Mouse (Mus musculus): Measurements from ENCODE around the gene Tenm3. TPM values are rescaled to one million over a fixed set of nuclear protein-coding genes. Genes with fewer than 3 reads are reported as not detected.

Tenm3 gene
- polyA plus RNA-seq, 2 experiments: 2.2 to 3.1 TPM

- Histone ChIP-seq H3K27ac (no peak overlapping the region), H3K4me1 (replicated peaks; ENCODE audit: control insufficient read depth in 2 of 2, insufficient read depth in 2 of 2, low read length in 1 of 2) (no peaks in the 10 kb centered on the region), H3K9ac (replicated peaks) (no peak overlapping the region), H3K4me3 (ENCODE audit: insufficient read depth in 1 of 2, low read depth in 2 of 2, low read length in 2 of 2) (no peak overlapping the region), H3K9me3 (ENCODE audit: control insufficient read depth, low read length) (no peaks in the 10 kb centered on the region), H3K4me2 (ENCODE audit: low read depth) (no peak overlapping the region), H3K36me3 (replicated peaks; ENCODE audit: control insufficient read depth, insufficient read depth, low read depth) (no peaks in the 10 kb centered on the region), H3K27me3 (ENCODE audit: control insufficient read depth, insufficient read depth, low read length) (no peaks in the 10 kb centered on the region)
- ATAC-seq (ENCODE audit: insufficient read depth) (no peak), DNase-seq (ENCODE audit: low read depth in 3 of 3, low spot score in 3 of 3) (no peak)
- WGBS (ENCODE audit: insufficient replicate concordance): 61% methylated on average over 12 of the region's 12 CpGs
- TF ChIP-seq EP300 (IDR thresholded peaks at IDR 0.05; ENCODE audit: low read depth) (no peak), CTCF (IDR thresholded peaks at IDR 0.05; ENCODE audit: low read depth) (no peak)
Observed at GRCm38 (mm10) chr8:48400572-48400972, 443.2 kb downstream of the Tenm3 start.

GRCm38 (mm10) chr8:48385833-48386232, 457.9 kb downstream of the Tenm3 start:
- no peaks in the 10 kb centered on the region for H3K27me3 ChIP-seq (ENCODE audit: control insufficient read depth, insufficient read depth, low read length)
- H3K4me1 ChIP-seq (replicated peaks; ENCODE audit: control insufficient read depth in 2 of 2, insufficient read depth in 2 of 2, low read length in 1 of 2): no peaks in the 10 kb centered on the region
- TF ChIP-seq CTCF (IDR thresholded peaks at IDR 0.05; ENCODE audit: low read depth) (no peak), EP300 (IDR thresholded peaks at IDR 0.05; ENCODE audit: low read depth) (no peak)
- H3K36me3 ChIP-seq (replicated peaks; ENCODE audit: control insufficient read depth, insufficient read depth, low read depth): no peaks in the 10 kb centered on the region
- H3K9ac ChIP-seq (replicated peaks): no peak overlapping the region
- 65% methylated on average over 10 of the region's 10 CpGs for WGBS (ENCODE audit: insufficient replicate concordance)
- no peak overlapping the region for H3K4me2 ChIP-seq (ENCODE audit: low read depth)
- DNase-seq (ENCODE audit: low read depth in 3 of 3, low spot score in 3 of 3): no peak
- no peak for ATAC-seq (ENCODE audit: insufficient read depth)
- H3K4me3 ChIP-seq (ENCODE audit: insufficient read depth in 1 of 2, low read depth in 2 of 2, low read length in 2 of 2): no peak overlapping the region
- no peaks in the 10 kb centered on the region for H3K9me3 ChIP-seq (ENCODE audit: control insufficient read depth, low read length)
- no peak overlapping the region for H3K27ac ChIP-seq

- Histone ChIP-seq H3K27me3 (ENCODE audit: control insufficient read depth, insufficient read depth, low read length) (no peaks in the 10 kb centered on the region), H3K4me1 (replicated peaks; ENCODE audit: control insufficient read depth in 2 of 2, insufficient read depth in 2 of 2, low read length in 1 of 2) (no peaks in the 10 kb centered on the region), H3K9me3 (ENCODE audit: control insufficient read depth, low read length) (no peaks in the 10 kb centered on the region), H3K27ac (no peak overlapping the region), H3K4me2 (ENCODE audit: low read depth) (no peak overlapping the region), H3K9ac (replicated peaks) (no peak overlapping the region), H3K4me3 (ENCODE audit: insufficient read depth in 1 of 2, low read depth in 2 of 2, low read length in 2 of 2) (no peak overlapping the region), H3K36me3 (replicated peaks; ENCODE audit: control insufficient read depth, insufficient read depth, low read depth) (no peaks in the 10 kb centered on the region)
- no peak for TF ChIP-seq CTCF (IDR thresholded peaks at IDR 0.05; ENCODE audit: low read depth)
- TF ChIP-seq EP300 (IDR thresholded peaks at IDR 0.05; ENCODE audit: low read depth): no peak
- 69% methylated on average over 12 of the region's 12 CpGs for WGBS (ENCODE audit: insufficient replicate concordance)
- no peak for DNase-seq (ENCODE audit: low read depth in 3 of 3, low spot score in 3 of 3)
- ATAC-seq (ENCODE audit: insufficient read depth): no peak
Observed at GRCm38 (mm10) chr8:48380035-48380434, 463.7 kb downstream of the Tenm3 start.

- H3K4me2 ChIP-seq (ENCODE audit: low read depth): no peak overlapping the region
- H3K4me3 ChIP-seq (ENCODE audit: insufficient read depth in 1 of 2, low read depth in 2 of 2, low read length in 2 of 2): no peak overlapping the region
- DNase-seq (ENCODE audit: low read depth in 3 of 3, low spot score in 3 of 3) (no peak), ATAC-seq (ENCODE audit: insufficient read depth) (no peak)
- no peaks in the 10 kb centered on the region for H3K4me1 ChIP-seq (replicated peaks; ENCODE audit: control insufficient read depth in 2 of 2, insufficient read depth in 2 of 2, low read length in 1 of 2)
- 64% methylated on average over 6 of the region's 6 CpGs for WGBS (ENCODE audit: insufficient replicate concordance)
- no peaks in the 10 kb centered on the region for H3K27me3 ChIP-seq (ENCODE audit: control insufficient read depth, insufficient read depth, low read length)
- no peaks in the 10 kb centered on the region for H3K9me3 ChIP-seq (ENCODE audit: control insufficient read depth, low read length)
- no peak for TF ChIP-seq EP300 (IDR thresholded peaks at IDR 0.05; ENCODE audit: low read depth)
- TF ChIP-seq CTCF (IDR thresholded peaks at IDR 0.05; ENCODE audit: low read depth): no peak
- no peak overlapping the region for H3K9ac ChIP-seq (replicated peaks)
- no peaks in the 10 kb centered on the region for H3K36me3 ChIP-seq (replicated peaks; ENCODE audit: control insufficient read depth, insufficient read depth, low read depth)
- H3K27ac ChIP-seq: no peak overlapping the region
Observed at GRCm38 (mm10) chr8:48376774-48377173, 467.0 kb downstream of the Tenm3 start.

- Histone ChIP-seq H3K4me1 (replicated peaks; ENCODE audit: control insufficient read depth in 2 of 2, insufficient read depth in 2 of 2, low read length in 1 of 2) (no peaks in the 10 kb centered on the region), H3K4me3 (ENCODE audit: insufficient read depth in 1 of 2, low read depth in 2 of 2, low read length in 2 of 2) (no peak overlapping the region), H3K9ac (replicated peaks) (no peak overlapping the region), H3K36me3 (replicated peaks; ENCODE audit: control insufficient read depth, insufficient read depth, low read depth) (no peaks in the 10 kb centered on the region), H3K4me2 (ENCODE audit: low read depth) (no peak overlapping the region), H3K27ac (no peak overlapping the region), H3K9me3 (ENCODE audit: control insufficient read depth, low read length) (no peaks in the 10 kb centered on the region), H3K27me3 (ENCODE audit: control insufficient read depth, insufficient read depth, low read length) (no peaks in the 10 kb centered on the region)
- ATAC-seq (ENCODE audit: insufficient read depth): no peak
- 45% methylated on average over 5 of the region's 5 CpGs for WGBS (ENCODE audit: insufficient replicate concordance)
- TF ChIP-seq EP300 (IDR thresholded peaks at IDR 0.05; ENCODE audit: low read depth) (no peak), CTCF (IDR thresholded peaks at IDR 0.05; ENCODE audit: low read depth) (no peak)
- DNase-seq (ENCODE audit: low read depth in 3 of 3, low spot score in 3 of 3): no peak
Observed at GRCm38 (mm10) chr8:48375183-48375582, 468.6 kb downstream of the Tenm3 start.
